Mouse (Mus musculus) E14TG2a.4 (cell line): Measurements from ENCODE around the gene Il18.

Experiments
- H3K27me3 ChIP-seq: 2 replicates; pipeline ENCODE4 v1.6.1; 2014; ENCODE audit warnings: low read length, control low read depth; ENCODE audit not compliant: insufficient read depth
- H3K36me3 ChIP-seq: 2 replicates; pipeline ENCODE4 v1.6.1; 2014; ENCODE audit warnings: low read length, control low read depth; ENCODE audit not compliant: insufficient read depth
- H3K4me1 ChIP-seq: replicated peaks from 2 replicates; pipeline ENCODE4 v1.6.1; 2014; ENCODE audit warnings: low read depth, low read length, control low read depth
- H3K4me3 ChIP-seq: replicated peaks from 2 replicates; pipeline ENCODE4 v1.5.1; 2014; ENCODE audit warnings: mild to moderate bottlenecking, low read length
- H3K9me3 ChIP-seq: 2 replicates; pipeline ENCODE4 v1.6.1; 2014; ENCODE audit warnings: low read length, control low read depth
- CTCF ChIP-seq: conservative IDR thresholded peaks from 2 replicates; pipeline ENCODE4 v1.5.1; 2014; ENCODE audit warnings: low read length
- NANOG ChIP-seq: IDR thresholded peaks from 2 replicates; pipeline ENCODE4 v1.6.1; 2014; ENCODE audit warnings: borderline replicate concordance, low read length, mixed read lengths
- POU5F1 ChIP-seq: IDR thresholded peaks from 2 replicates; pipeline ENCODE4 v1.6.1; 2014; ENCODE audit warnings: low read length, borderline replicate concordance

The Il18 gene

DNA sequence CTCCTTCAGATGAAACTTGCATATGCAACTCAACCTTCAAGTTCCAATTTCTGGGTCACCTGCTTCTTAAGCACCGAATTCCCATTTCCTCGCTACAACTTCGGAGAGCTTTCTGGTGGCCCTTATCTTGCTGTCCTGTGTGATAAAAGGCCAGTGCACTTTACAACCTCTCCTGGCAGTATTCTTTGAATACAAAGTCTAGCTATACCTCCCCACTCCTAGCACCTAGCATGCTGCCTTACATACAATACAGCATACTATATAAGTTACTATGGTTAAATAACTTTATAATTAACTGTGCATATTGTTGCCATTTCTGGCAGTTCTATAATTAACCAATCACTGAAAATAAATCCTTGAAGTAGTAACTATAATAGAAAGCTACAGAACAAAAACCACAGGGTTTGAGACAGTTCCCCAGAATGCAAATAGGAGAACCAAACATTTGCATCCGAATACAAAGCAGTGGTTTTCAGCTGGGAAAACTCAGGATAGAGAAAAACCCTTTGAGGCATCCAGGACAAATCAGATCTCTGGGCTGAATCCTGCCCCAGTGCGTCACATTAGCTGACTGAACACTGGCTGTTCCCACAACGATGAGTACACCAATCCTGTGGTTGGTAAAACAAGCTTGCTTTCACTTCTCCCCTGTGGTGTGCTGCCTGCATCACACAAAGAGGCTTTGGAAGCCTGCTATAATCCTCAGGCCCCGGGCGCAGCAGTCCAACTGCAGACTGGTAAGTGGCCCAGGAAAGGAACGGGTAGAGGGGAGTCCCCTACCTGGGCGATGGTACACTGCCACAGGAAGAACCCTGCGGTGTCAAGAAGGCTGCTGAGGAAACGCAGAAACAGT, at the start of gene Il18:
TSS of gene Il18 (plus strand) at position 587 of the 853 bp plus-strand sequence.
- no peak for TF ChIP-seq POU5F1
- no peak for TF ChIP-seq CTCF
- no peak for TF ChIP-seq NANOG
- H3K4me1 ChIP-seq = peaks cover 22% of the 10 kb centered on the region

DNA sequence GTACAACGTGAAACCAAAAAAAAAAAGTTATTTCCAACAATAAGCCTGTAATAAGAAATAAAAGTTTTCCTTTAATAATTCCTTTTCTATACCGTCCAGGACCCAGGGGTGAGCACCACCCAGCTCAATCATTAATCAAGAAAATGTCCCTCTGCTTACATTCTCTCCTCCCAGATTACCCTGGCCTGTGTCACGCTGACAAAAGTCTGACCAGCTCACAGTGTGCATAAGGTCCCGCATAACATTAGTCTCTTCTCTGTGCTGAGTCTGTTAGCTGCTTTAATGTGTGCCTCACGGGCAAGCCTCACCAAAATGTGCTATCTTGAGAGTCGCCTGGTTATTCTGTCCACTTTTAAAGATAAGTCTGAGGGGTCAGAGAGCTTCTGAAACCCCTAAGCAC, 49.2 kb upstream of the Il18 start:
- TF ChIP-seq NANOG (no peak), POU5F1 (no peak), CTCF (no peak)
- H3K4me1 ChIP-seq = 0 out of 2 replicates have a peak, but pooled peaks cover 4% of the 10 kb centered on the region
- H3K27me3 ChIP-seq = no peaks in the 10 kb centered on the region
- H3K36me3 ChIP-seq = peaks cover 8% of the 10 kb centered on the region
- H3K9me3 ChIP-seq = no peaks in the 10 kb centered on the region
- no peak overlapping the region for H3K4me3 ChIP-seq

More for the DNA sequence above, at the start of gene Il18:
- Histone ChIP-seq H3K9me3 (no peaks in the 10 kb centered on the region), H3K27me3 (peaks cover 3% of the 10 kb centered on the region), H3K36me3 (no peaks in the 10 kb centered on the region), H3K4me3 (peak within 1 kb of the TSS; percentile 56)

- 0 out of 2 replicates have a peak, but pooled peaks cover 4% of the 10 kb centered on the region for H3K4me1 ChIP-seq
- no peaks in the 10 kb centered on the region for H3K9me3 ChIP-seq
- TF ChIP-seq NANOG (no peak), POU5F1 (no peak), CTCF (no peak)
Measured at GRCm38 (mm10) chr9:50507570-50507969, 47.1 kb upstream of the Il18 start.

GRCm38 (mm10) chr9:50515462-50515861, 39.2 kb upstream of the Il18 start:
- TF ChIP-seq POU5F1 (no peak), CTCF (no peak), NANOG (no peak)
- H3K4me3 ChIP-seq = no peak overlapping the region
- H3K4me1 ChIP-seq = peaks cover 4% of the 10 kb centered on the region; the same call in 1 of the 2 replicates
- H3K9me3 ChIP-seq = no peaks in the 10 kb centered on the region
- H3K36me3 ChIP-seq = no peaks in the 10 kb centered on the region
- no peaks in the 10 kb centered on the region for H3K27me3 ChIP-seq

More at GRCm38 (mm10) chr9:50507570-50507969, 47.1 kb upstream of the Il18 start:
- H3K4me3 ChIP-seq = no peak overlapping the region
- H3K36me3 ChIP-seq = peaks cover 7% of the 10 kb centered on the region
- no peaks in the 10 kb centered on the region for H3K27me3 ChIP-seq

DNA sequence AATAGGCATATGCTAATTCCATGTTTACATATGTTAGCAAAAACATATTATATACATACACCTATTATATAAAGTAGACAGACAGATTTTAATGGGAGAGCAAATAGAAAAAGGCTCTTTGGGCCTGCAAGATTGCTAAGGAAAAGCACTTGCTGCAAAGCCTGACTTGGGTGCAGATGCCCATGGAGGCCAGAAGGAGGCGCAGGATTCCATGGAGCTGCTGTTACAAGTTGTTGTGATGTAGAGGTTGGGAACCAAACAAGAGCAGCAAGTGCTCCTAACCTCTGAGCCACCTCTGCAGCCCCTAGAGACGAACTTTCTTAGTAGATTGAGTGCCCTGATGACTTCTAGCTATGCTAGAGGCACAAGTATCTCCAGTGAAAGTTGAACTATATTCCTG, 35.8 kb upstream of the Il18 start:
- TF ChIP-seq NANOG (no peak), CTCF (peak; percentile 85)
- peaks cover 4% of the 10 kb centered on the region; the same call in 1 of the 2 replicates for H3K4me1 ChIP-seq

DNA sequence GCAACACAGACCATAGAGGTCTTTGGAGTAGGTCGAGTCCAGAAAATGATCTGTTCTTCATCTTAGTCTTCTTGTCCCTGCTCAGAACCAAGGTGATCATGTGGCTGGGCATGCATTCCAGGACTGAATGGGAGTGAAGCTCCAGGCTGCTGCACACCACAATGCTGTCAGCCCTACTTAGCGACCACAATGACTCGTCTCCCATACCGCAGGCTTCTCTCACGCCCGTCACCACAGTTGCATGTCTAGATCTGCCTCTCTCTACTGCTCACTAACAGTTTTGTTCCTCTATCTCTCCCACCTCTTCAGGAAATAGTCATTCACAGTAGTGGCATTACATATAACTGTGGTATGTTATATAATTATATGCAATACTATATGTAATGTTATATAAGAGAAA, 33.9 kb upstream of the Il18 start:
- H3K27me3 ChIP-seq = no peaks in the 10 kb centered on the region
- no peak overlapping the region for H3K4me3 ChIP-seq
- no peaks in the 10 kb centered on the region for H3K9me3 ChIP-seq
- no peaks in the 10 kb centered on the region for H3K36me3 ChIP-seq
- TF ChIP-seq CTCF (no peak), NANOG (no peak), POU5F1 (no peak)
- H3K4me1 ChIP-seq = peaks cover 4% of the 10 kb centered on the region; the same call in 1 of the 2 replicates

More for the DNA sequence above, 35.8 kb upstream of the Il18 start:
- H3K9me3 ChIP-seq = no peaks in the 10 kb centered on the region
- no peaks in the 10 kb centered on the region for H3K36me3 ChIP-seq
- H3K27me3 ChIP-seq = no peaks in the 10 kb centered on the region
- no peak overlapping the region for H3K4me3 ChIP-seq

GRCm38 (mm10) chr9:50521562-50521961, 33.1 kb upstream of the Il18 start:
- TF ChIP-seq POU5F1 = no peak
- TF ChIP-seq NANOG = no peak
- no peak; the same call in 1 of the 2 replicates for TF ChIP-seq CTCF
- Histone ChIP-seq H3K9me3 (no peaks in the 10 kb centered on the region), H3K4me3 (no peak overlapping the region), H3K36me3 (no peaks in the 10 kb centered on the region), H3K27me3 (no peaks in the 10 kb centered on the region), H3K4me1 (peaks cover 4% of the 10 kb centered on the region; the same call in 1 of the 2 replicates)

DNA sequence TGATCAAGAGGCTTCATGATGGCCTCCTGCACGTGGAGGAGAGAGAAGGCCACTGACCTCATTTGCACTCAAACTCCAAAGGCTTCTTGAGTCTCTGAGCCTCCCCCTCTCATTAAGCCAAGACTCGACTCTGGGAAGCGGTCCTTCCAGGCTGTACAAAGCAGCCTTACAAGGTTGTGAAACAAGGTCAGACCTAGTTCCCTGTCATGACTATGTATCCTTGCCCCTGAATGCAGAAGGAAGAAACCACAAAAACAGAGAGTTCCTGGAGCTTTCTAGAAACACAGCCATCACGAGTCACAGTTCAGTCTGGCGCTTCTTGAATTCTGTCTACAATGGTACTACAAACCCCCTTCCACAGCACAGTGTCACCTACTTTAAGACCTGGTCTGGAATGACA, 32.1 kb upstream of the Il18 start:
- H3K36me3 ChIP-seq = no peaks in the 10 kb centered on the region
- H3K4me3 ChIP-seq = no peak overlapping the region
- H3K4me1 ChIP-seq = peaks cover 2% of the 10 kb centered on the region
- no peaks in the 10 kb centered on the region for H3K9me3 ChIP-seq
- no peaks in the 10 kb centered on the region for H3K27me3 ChIP-seq
- TF ChIP-seq POU5F1 (no peak), CTCF (no peak), NANOG (no peak)

DNA sequence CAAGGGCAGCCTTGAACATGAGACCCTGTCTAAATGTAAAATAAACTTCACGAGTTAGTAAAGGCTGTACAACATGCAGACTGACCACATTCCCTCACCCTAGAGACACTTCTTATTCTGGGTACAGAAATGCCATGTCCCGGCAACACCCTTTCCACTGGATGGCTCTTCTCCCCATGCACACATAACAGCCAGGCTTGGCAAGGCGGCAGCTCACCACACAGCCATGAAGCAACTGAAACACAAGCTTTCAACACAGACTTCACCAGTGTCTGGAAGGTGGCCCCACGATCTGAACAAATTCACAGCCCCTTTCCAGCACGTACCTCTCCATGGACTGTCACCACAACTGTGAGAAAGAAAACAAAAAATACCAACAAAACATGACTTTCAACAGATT, 29.7 kb upstream of the Il18 start:
- Histone ChIP-seq H3K4me1 (peaks cover 7% of the 10 kb centered on the region), H3K4me3 (no peak overlapping the region), H3K36me3 (no peaks in the 10 kb centered on the region), H3K9me3 (no peaks in the 10 kb centered on the region), H3K27me3 (no peaks in the 10 kb centered on the region)
- TF ChIP-seq NANOG (no peak), POU5F1 (no peak), CTCF (no peak)
